Mouse (Mus musculus): ENCODE results near the gene Btbd35f1. TPM values are rescaled to one million over a fixed set of nuclear protein-coding genes. Genes with fewer than 3 reads are reported as not detected.

Gene Btbd35f1
- polyA plus RNA-seq (2014; fragmentation: Illumina TruSeq; extraction: RNeasy Lipid Tissue Mini Kit (QIAGEN cat#74804); ENCODE audit: low read depth, low replicate concordance): not detected

GRCm38 (mm10) chrX:32559755-32560154 lies at the start of gene Btbd35f1:
Btbd35f1 (plus strand) TSS chrX:32560055.

Other genes starting within 250 kb of the Btbd35f1 start
- not detected for gene Gm5926, start 90.7 kb downstream of the Btbd35f1 start, polyA plus RNA-seq (2014; fragmentation: Illumina TruSeq; extraction: RNeasy Lipid Tissue Mini Kit (QIAGEN cat#74804); ENCODE audit: low read depth, low replicate concordance)
- not detected for gene Btbd35f21, start 166.1 kb downstream of the Btbd35f1 start, polyA plus RNA-seq (2014; fragmentation: Illumina TruSeq; extraction: RNeasy Lipid Tissue Mini Kit (QIAGEN cat#74804); ENCODE audit: low read depth, low replicate concordance)

Data from heart, adult 10 weeks (tissue).